Mouse (Mus musculus) forelimb bud, embryonic 11.5 days (tissue): ENCODE results near the gene Olfr763.
"Not testable (repeated sequence)": the region's sequence is repeated elsewhere in the genome, so short reads cannot be mapped to it uniquely, and the experiment has no call there.

Experiments used
- DNase-seq: peaks from one replicate; pipeline ENCODE4 v3.0.0-alpha.2; 2012; ENCODE audit warnings: low read depth, low spot score

Olfr763 gene

GRCm38 (mm10) chr10:129039796-129040195, 29.2 kb downstream of the Olfr763 start, which contains the start of gene Olfr764-ps1:
Olfr764-ps1 (minus strand) TSS chr10:129039896.
- DNase-seq = no peak

DNA sequence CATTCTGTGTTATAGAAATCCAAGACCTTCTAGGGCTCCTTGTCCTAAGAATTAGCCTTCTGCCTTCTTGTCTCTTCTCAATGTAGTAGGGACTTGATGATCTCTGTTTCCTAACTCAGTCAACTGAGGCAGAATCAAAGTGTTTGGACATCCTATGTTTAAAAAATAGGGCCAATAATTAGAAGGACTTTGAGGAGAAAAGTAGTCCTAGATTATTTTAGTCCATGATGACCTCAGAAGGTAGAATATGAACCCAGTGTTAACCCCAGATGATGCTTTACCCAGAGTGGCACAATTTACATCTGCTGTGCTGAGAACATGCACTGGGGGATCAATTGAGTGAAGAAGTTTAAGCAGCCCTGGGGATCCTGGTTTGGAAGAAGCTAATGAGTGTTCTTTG, 39.3 kb downstream of the Olfr763 start, which contains the start of gene Olfr765:
Olfr765 (minus strand) TSS at position 101 of the 400 bp plus-strand sequence.
- DNase-seq = not testable (repeated sequence)
